Mouse (Mus musculus): ENCODE measurements around the gene Mecom. TPM values are rescaled to one million over a fixed set of nuclear protein-coding genes. Genes with fewer than 3 reads are reported as not detected.

Mecom gene
- polyA plus RNA-seq, 1 experiment from 2014 or later: 0.79 TPM

GRCm38 (mm10) chr3:30105194-30105823 lies 442.5 kb downstream of the Mecom start:
- H3K4me2 ChIP-seq: no peak overlapping the region
- H3K27ac ChIP-seq (replicated peaks): no peak overlapping the region; the same call in 1 of the 2 replicates
- H3K36me3 ChIP-seq (replicated peaks): no peaks in the 10 kb centered on the region
- H3K4me3 ChIP-seq (replicated peaks): no peak overlapping the region
- no peaks in the 10 kb centered on the region for H3K27me3 ChIP-seq
- H3K4me1 ChIP-seq (replicated peaks): no peaks in the 10 kb centered on the region
- no peak overlapping the region for H3K9ac ChIP-seq
- 13% methylated on average over 15 of the region's 15 CpGs for WGBS (ENCODE audit: insufficient replicate concordance)
- no peaks in the 10 kb centered on the region for H3K9me3 ChIP-seq (replicated peaks)
- ATAC-seq (ENCODE audit: insufficient read depth): no peak

GRCm38 (mm10) chr3:30104515-30105098 lies 443.2 kb downstream of the Mecom start:
- Histone ChIP-seq H3K4me3 (replicated peaks) (no peak overlapping the region), H3K36me3 (replicated peaks) (no peaks in the 10 kb centered on the region), H3K27me3 (no peaks in the 10 kb centered on the region), H3K4me2 (no peak overlapping the region), H3K9me3 (replicated peaks) (no peaks in the 10 kb centered on the region), H3K4me1 (replicated peaks) (no peaks in the 10 kb centered on the region), H3K9ac (no peak overlapping the region), H3K27ac (replicated peaks) (no peak overlapping the region)
- ATAC-seq (ENCODE audit: insufficient read depth): no peak
- 33% methylated on average over 4 of the region's 4 CpGs for WGBS (ENCODE audit: insufficient replicate concordance)

- WGBS (ENCODE audit: insufficient replicate concordance): 59% methylated on average over 4 of the region's 4 CpGs
These were observed 446.7 kb downstream of the Mecom start for GRCm38 (mm10) chr3:30101146-30101545.

GRCm38 (mm10) chr3:30097713-30098112 lies 450.1 kb downstream of the Mecom start:
- ATAC-seq (ENCODE audit: insufficient read depth): no peak
- Histone ChIP-seq H3K9me3 (replicated peaks) (no peaks in the 10 kb centered on the region), H3K36me3 (replicated peaks) (no peaks in the 10 kb centered on the region), H3K27ac (replicated peaks) (no peak overlapping the region), H3K9ac (no peak overlapping the region), H3K4me3 (replicated peaks) (no peak overlapping the region), H3K27me3 (no peaks in the 10 kb centered on the region), H3K4me2 (no peak overlapping the region), H3K4me1 (replicated peaks) (no peaks in the 10 kb centered on the region)
- 41% methylated on average over 3 of the region's 3 CpGs for WGBS (ENCODE audit: insufficient replicate concordance)

More at GRCm38 (mm10) chr3:30101146-30101545, 446.7 kb downstream of the Mecom start:
- Histone ChIP-seq H3K9me3 (replicated peaks) (no peaks in the 10 kb centered on the region), H3K9ac (no peak overlapping the region), H3K27me3 (no peaks in the 10 kb centered on the region), H3K4me2 (no peak overlapping the region), H3K36me3 (replicated peaks) (no peaks in the 10 kb centered on the region), H3K4me3 (replicated peaks) (no peak overlapping the region), H3K4me1 (replicated peaks) (no peaks in the 10 kb centered on the region), H3K27ac (replicated peaks) (no peak overlapping the region)
- ATAC-seq (ENCODE audit: insufficient read depth): no peak

GRCm38 (mm10) chr3:30097129-30097528 lies 450.7 kb downstream of the Mecom start:
- 25% methylated on average over 4 of the region's 4 CpGs for WGBS (ENCODE audit: insufficient replicate concordance)
- H3K9me3 ChIP-seq (replicated peaks): no peaks in the 10 kb centered on the region
- no peak overlapping the region for H3K27ac ChIP-seq (replicated peaks)
- H3K36me3 ChIP-seq (replicated peaks): no peaks in the 10 kb centered on the region
- H3K4me1 ChIP-seq (replicated peaks): no peaks in the 10 kb centered on the region
- no peak for ATAC-seq (ENCODE audit: insufficient read depth)
- no peak overlapping the region for H3K4me2 ChIP-seq
- H3K27me3 ChIP-seq: no peaks in the 10 kb centered on the region
- no peak overlapping the region for H3K4me3 ChIP-seq (replicated peaks)
- H3K9ac ChIP-seq: no peak overlapping the region

- Histone ChIP-seq H3K4me3 (replicated peaks) (no peak overlapping the region), H3K27me3 (no peaks in the 10 kb centered on the region), H3K9ac (no peak overlapping the region), H3K4me2 (no peak overlapping the region), H3K9me3 (replicated peaks) (no peaks in the 10 kb centered on the region), H3K4me1 (replicated peaks) (no peaks in the 10 kb centered on the region), H3K36me3 (replicated peaks) (no peaks in the 10 kb centered on the region), H3K27ac (replicated peaks) (no peak overlapping the region)
- 52% methylated on average over 1 of the region's 1 CpGs for WGBS (ENCODE audit: insufficient replicate concordance)
- ATAC-seq (ENCODE audit: insufficient read depth): no peak
These were observed 454.8 kb downstream of the Mecom start for GRCm38 (mm10) chr3:30093005-30093404.

- Histone ChIP-seq H3K36me3 (replicated peaks) (no peaks in the 10 kb centered on the region), H3K4me1 (replicated peaks) (no peaks in the 10 kb centered on the region), H3K27ac (replicated peaks) (no peak overlapping the region), H3K9ac (no peak overlapping the region), H3K9me3 (replicated peaks) (no peaks in the 10 kb centered on the region), H3K4me2 (no peak overlapping the region), H3K27me3 (no peaks in the 10 kb centered on the region), H3K4me3 (replicated peaks) (no peak overlapping the region)
- 53% methylated on average over 7 of the region's 7 CpGs for WGBS (ENCODE audit: insufficient replicate concordance)
- no peak for ATAC-seq (ENCODE audit: insufficient read depth)
These were observed 455.3 kb downstream of the Mecom start for GRCm38 (mm10) chr3:30092481-30092880.

GRCm38 (mm10) chr3:30091860-30092259 lies 455.9 kb downstream of the Mecom start:
- no peaks in the 10 kb centered on the region for H3K4me1 ChIP-seq (replicated peaks)
- no peak overlapping the region for H3K4me3 ChIP-seq (replicated peaks)
- no peak overlapping the region for H3K9ac ChIP-seq
- 22% methylated on average over 3 of the region's 3 CpGs for WGBS (ENCODE audit: insufficient replicate concordance)
- no peak overlapping the region for H3K4me2 ChIP-seq
- ATAC-seq (ENCODE audit: insufficient read depth): no peak
- H3K36me3 ChIP-seq (replicated peaks): no peaks in the 10 kb centered on the region
- H3K27me3 ChIP-seq: no peaks in the 10 kb centered on the region
- no peaks in the 10 kb centered on the region for H3K9me3 ChIP-seq (replicated peaks)
- H3K27ac ChIP-seq (replicated peaks): no peak overlapping the region

GRCm38 (mm10) chr3:30091401-30091800 lies 456.4 kb downstream of the Mecom start:
- Histone ChIP-seq H3K9ac (no peak overlapping the region), H3K9me3 (replicated peaks) (no peaks in the 10 kb centered on the region), H3K36me3 (replicated peaks) (no peaks in the 10 kb centered on the region), H3K4me3 (replicated peaks) (no peak overlapping the region), H3K27ac (replicated peaks) (no peak overlapping the region), H3K4me1 (replicated peaks) (no peaks in the 10 kb centered on the region), H3K4me2 (no peak overlapping the region), H3K27me3 (no peaks in the 10 kb centered on the region)
- 54% methylated on average over 1 of the region's 1 CpGs for WGBS (ENCODE audit: insufficient replicate concordance)
- no peak for ATAC-seq (ENCODE audit: insufficient read depth)

- Histone ChIP-seq H3K9me3 (replicated peaks) (no peaks in the 10 kb centered on the region), H3K27me3 (no peaks in the 10 kb centered on the region), H3K4me1 (replicated peaks) (no peaks in the 10 kb centered on the region), H3K9ac (no peak overlapping the region), H3K36me3 (replicated peaks) (no peaks in the 10 kb centered on the region), H3K4me3 (replicated peaks) (no peak overlapping the region), H3K27ac (replicated peaks) (no peak overlapping the region), H3K4me2 (no peak overlapping the region)
- no peak for ATAC-seq (ENCODE audit: insufficient read depth)
- WGBS (ENCODE audit: insufficient replicate concordance): 59% methylated on average over 6 of the region's 6 CpGs
These were observed 461.7 kb downstream of the Mecom start for GRCm38 (mm10) chr3:30086139-30086538.

GRCm38 (mm10) chr3:30083842-30084241 lies 464.0 kb downstream of the Mecom start:
- H3K27me3 ChIP-seq: no peaks in the 10 kb centered on the region
- no peak overlapping the region for H3K27ac ChIP-seq (replicated peaks)
- no peak overlapping the region for H3K4me2 ChIP-seq
- 38% methylated on average over 1 of the region's 1 CpGs for WGBS (ENCODE audit: insufficient replicate concordance)
- no peak overlapping the region for H3K9ac ChIP-seq
- no peaks in the 10 kb centered on the region for H3K9me3 ChIP-seq (replicated peaks)
- no peaks in the 10 kb centered on the region for H3K36me3 ChIP-seq (replicated peaks)
- H3K4me1 ChIP-seq (replicated peaks): no peaks in the 10 kb centered on the region
- ATAC-seq (ENCODE audit: insufficient read depth): no peak
- no peak overlapping the region for H3K4me3 ChIP-seq (replicated peaks)

- H3K4me1 ChIP-seq (replicated peaks): no peaks in the 10 kb centered on the region
- H3K9ac ChIP-seq: no peak overlapping the region
- H3K36me3 ChIP-seq (replicated peaks): no peaks in the 10 kb centered on the region
- no peaks in the 10 kb centered on the region for H3K27me3 ChIP-seq
- no peak overlapping the region for H3K27ac ChIP-seq (replicated peaks)
- ATAC-seq (ENCODE audit: insufficient read depth): no peak
- H3K4me3 ChIP-seq (replicated peaks): no peak overlapping the region
- 52% methylated on average over 9 of the region's 9 CpGs for WGBS (ENCODE audit: insufficient replicate concordance)
- no peak overlapping the region for H3K4me2 ChIP-seq
- H3K9me3 ChIP-seq (replicated peaks): no peaks in the 10 kb centered on the region
These were observed 464.5 kb downstream of the Mecom start for GRCm38 (mm10) chr3:30083268-30083667.

All from liver, embryonic 15.5 days (tissue).